Mouse (Mus musculus): ENCODE results near the gene Wdr17. TPM values are rescaled to one million over a fixed set of nuclear protein-coding genes. Genes with fewer than 3 reads are reported as not detected.

The Wdr17 gene
- total RNA-seq (2023) = not detected

GRCm38 (mm10) chr8:54886987-54887785 is at the start of gene Wdr17:
Wdr17 (minus strand) TSS chr8:54887184.

GRCm38 (mm10) chr8:54600671-54601251 is 286.2 kb downstream of the Wdr17 start, which contains the start of gene Spata4:
Spata4 (plus strand) TSS chr8:54600781.

Other genes with a start within 250 kb of the Wdr17 start
- under 1 TPM in 1 of 2 experiments, not detected in 1; 0.11 TPM for gene Gpm6a, start 67.7 kb upstream of the Wdr17 start, total RNA-seq (2023)